Mouse (Mus musculus) heart, embryonic 14.5 days (tissue): Measurements from ENCODE around the gene Nfib. TPM values are rescaled to one million over a fixed set of nuclear protein-coding genes. Genes with fewer than 3 reads are reported as not detected.
A peak's percentile ranks its signal among the peaks of the same experiment; 100 is the strongest.

Experiments used
- ATAC-seq: fragments of 200-750 bp; cut with Nextera tagmentation; 2 replicates; pipeline ENCODE4 v1.8.0; 2017; ENCODE audit warnings: low read depth, moderate TSS enrichment; ENCODE audit not compliant: insufficient number of reproducible peaks, insufficient read depth, low FRiP score
- H3K27ac ChIP-seq, 2 experiments: fragments of 200-500 bp in 1 of 2; fragments of 300-500 bp in 1 of 2; sonication (generic) in 1 of 2; replicated peaks in 1 of 2; 2 replicates each; pipeline ENCODE4 v1.5.1; 2012 to 2014; ENCODE audit warnings: low read depth in 2 of 2, low read length in 2 of 2, control low read depth in 1 of 2, mild to moderate bottlenecking in 1 of 2, mixed read lengths in 1 of 2; ENCODE audit not compliant: control insufficient read depth in 1 of 2, insufficient read depth in 1 of 2
- H3K27me3 ChIP-seq: fragments of 300-500 bp; sonication (generic); 2 replicates; pipeline ENCODE4 v1.6.1; 2014; ENCODE audit warnings: mild to moderate bottlenecking, low read length, control low read depth; ENCODE audit not compliant: control insufficient read depth, insufficient read depth
- H3K36me3 ChIP-seq: fragments of 300-500 bp; sonication (generic); 2 replicates; pipeline ENCODE4 v1.6.1; 2014; ENCODE audit warnings: mild to moderate bottlenecking, control low read depth, low read length, mixed read lengths; ENCODE audit not compliant: control insufficient read depth, insufficient read depth
- H3K4me1 ChIP-seq, 2 experiments: fragments of 200-500 bp in 1 of 2; fragments of 300-500 bp in 1 of 2; sonication (generic) in 1 of 2; 2 replicates each; pipeline ENCODE4 v1.6.1; 2012 to 2014; ENCODE audit warnings: low read length in 2 of 2, control low read depth in 1 of 2, mixed read lengths in 1 of 2; ENCODE audit not compliant: control insufficient read depth in 2 of 2, insufficient read depth in 2 of 2
- H3K4me2 ChIP-seq: fragments of 300-500 bp; sonication (generic); 2 replicates; pipeline ENCODE4 v1.6.1; 2014; ENCODE audit warnings: mild to moderate bottlenecking, low read length
- H3K4me3 ChIP-seq, 2 experiments: fragments of 200-500 bp in 1 of 2; fragments of 300-500 bp in 1 of 2; sonication (generic) in 1 of 2; 2 replicates each; pipeline ENCODE4 v1.5.1; 2012 to 2014; ENCODE audit warnings: low read length in 2 of 2, mild to moderate bottlenecking in 2 of 2, control low read depth in 1 of 2, low read depth in 1 of 2, moderate library complexity in 1 of 2; ENCODE audit not compliant: control insufficient read depth in 1 of 2, insufficient read depth in 1 of 2
- H3K9ac ChIP-seq: fragments of 300-500 bp; sonication (generic); 2 replicates; pipeline ENCODE4 v1.6.1; 2014; ENCODE audit warnings: mild to moderate bottlenecking, low read length
- H3K9me3 ChIP-seq: fragments of 300-500 bp; sonication (generic); 2 replicates; pipeline ENCODE4 v1.6.1; 2016; ENCODE audit warnings: low read length, control low read depth; ENCODE audit not compliant: control insufficient read depth
- WGBS: fragments of 180-500 bp; shearing (Covaris S2); extraction: QIAGEN DNeasy Blood & Tissue Kit; methylation state at CpG from one replicate; pipeline ENCODE4 v1.1.7; 2014; 5-methylcytosine and 5-hydroxymethylcytosine counted together
- polyA plus RNA-seq: library from polyadenylated mRNA; unstranded; fragments of >200 nt; fragmentation: Nextera tagmentation; extraction: Ambion mirVana; gene quantifications from 2 replicates; pipeline ENCODE4 v1.2.1, GENCODE M21; 2014

The Nfib gene
- polyA plus RNA-seq, 1 experiment from 2014 or later, result 79.8 TPM

GRCm38 (mm10) chr4:82387620-82388019 is 317.9 kb downstream of the Nfib start:
- 51% methylated on average over 4 of the region's 4 CpGs for WGBS
- Histone ChIP-seq H3K27ac (peak overlapping the region; percentile 11 to 39; a peak in 2 of 4 replicates), H3K36me3 (peaks cover 8% of the 10 kb centered on the region; the same call in 1 of the 2 replicates), H3K4me1 (peaks cover 24 to 71% of the 10 kb centered on the region in 2 experiments), H3K9me3 (no peaks in the 10 kb centered on the region), H3K4me2 (no peak overlapping the region), H3K9ac (no peak overlapping the region), H3K27me3 (no peaks in the 10 kb centered on the region), H3K4me3 (no peak overlapping the region)
- no peak for ATAC-seq

- Histone ChIP-seq H3K9ac (no peak overlapping the region), H3K4me2 (no peak overlapping the region), H3K9me3 (no peaks in the 10 kb centered on the region), H3K4me3 (no peak overlapping the region), H3K27me3 (no peaks in the 10 kb centered on the region), H3K27ac (peak overlapping the region; percentile 37 to 74; a peak in 3 of 4 replicates), H3K4me1 (peaks cover 19 to 60% of the 10 kb centered on the region in 2 experiments), H3K36me3 (peaks cover 13% of the 10 kb centered on the region; the same call in 1 of the 2 replicates)
- 69% methylated on average over 4 of the region's 4 CpGs for WGBS
- ATAC-seq, result no peak
Measured at GRCm38 (mm10) chr4:82386222-82386993, 319.1 kb downstream of the Nfib start.

- Histone ChIP-seq H3K36me3 (peaks cover 18% of the 10 kb centered on the region; the same call in 1 of the 2 replicates), H3K27me3 (no peaks in the 10 kb centered on the region), H3K4me1 (peaks cover 17 to 56% of the 10 kb centered on the region in 2 experiments), H3K4me2 (peak overlapping the region; percentile 35; the same call in 1 of the 2 replicates), H3K4me3 (no peak overlapping the region), H3K27ac (peak overlapping the region; percentile 23 to 74; a peak in 3 of 4 replicates), H3K9ac (no peak overlapping the region), H3K9me3 (no peaks in the 10 kb centered on the region)
- no peak for ATAC-seq
- WGBS, result 36% methylated on average over 4 of the region's 4 CpGs
Measured at GRCm38 (mm10) chr4:82385638-82386037, 319.9 kb downstream of the Nfib start.

GRCm38 (mm10) chr4:82383991-82384731 is 321.4 kb downstream of the Nfib start:
- Histone ChIP-seq H3K9me3 (no peaks in the 10 kb centered on the region), H3K27ac (peak overlapping the region; percentile 74 to 75), H3K36me3 (peaks cover 16% of the 10 kb centered on the region; the same call in 1 of the 2 replicates), H3K27me3 (no peaks in the 10 kb centered on the region), H3K4me1 (peaks cover 17 to 58% of the 10 kb centered on the region in 2 experiments), H3K4me3 (no peak overlapping the region), H3K9ac (peak overlapping the region; percentile 36; the same call in 1 of the 2 replicates), H3K4me2 (peak overlapping the region; percentile 6; the same call in 1 of the 2 replicates)
- WGBS, result 28% methylated on average over 11 of the region's 11 CpGs
- no peak; the same call in 1 of the 2 replicates for ATAC-seq

GRCm38 (mm10) chr4:82383346-82383745 is 322.2 kb downstream of the Nfib start:
- ATAC-seq, result no peak
- no peaks in the 10 kb centered on the region for H3K9me3 ChIP-seq
- H3K4me1 ChIP-seq, result peaks cover 17 to 61% of the 10 kb centered on the region in 2 experiments
- H3K4me3 ChIP-seq, result no peak overlapping the region
- 0 out of 4 replicates have a peak overlapping the region, but pooled peaks have one; percentile 22 to 74 for H3K27ac ChIP-seq
- no peaks in the 10 kb centered on the region for H3K27me3 ChIP-seq
- peaks cover 19% of the 10 kb centered on the region; the same call in 1 of the 2 replicates for H3K36me3 ChIP-seq
- peak overlapping the region; percentile 6; the same call in 1 of the 2 replicates for H3K4me2 ChIP-seq
- 63% methylated on average over 8 of the region's 8 CpGs for WGBS
- H3K9ac ChIP-seq, result no peak overlapping the region

- no peak overlapping the region for H3K4me2 ChIP-seq
- no peaks in the 10 kb centered on the region for H3K9me3 ChIP-seq
- H3K9ac ChIP-seq, result no peak overlapping the region
- no peak overlapping the region for H3K4me3 ChIP-seq
- no peaks in the 10 kb centered on the region for H3K27me3 ChIP-seq
- H3K27ac ChIP-seq, result no peak overlapping the region
- peaks cover 14 to 61% of the 10 kb centered on the region in 2 experiments for H3K4me1 ChIP-seq
- H3K36me3 ChIP-seq, result peaks cover 19% of the 10 kb centered on the region; the same call in 1 of the 2 replicates
- 95% methylated on average over 1 of the region's 1 CpGs for WGBS
- no peak for ATAC-seq
Measured at GRCm38 (mm10) chr4:82381786-82382185, 323.8 kb downstream of the Nfib start.

- no peak overlapping the region for H3K4me2 ChIP-seq
- no peak overlapping the region for H3K27ac ChIP-seq
- H3K27me3 ChIP-seq, result no peaks in the 10 kb centered on the region
- H3K36me3 ChIP-seq, result peaks cover 19% of the 10 kb centered on the region; the same call in 1 of the 2 replicates
- H3K9ac ChIP-seq, result no peak overlapping the region
- ATAC-seq, result no peak
- H3K9me3 ChIP-seq, result no peaks in the 10 kb centered on the region
- H3K4me3 ChIP-seq, result no peak overlapping the region
- peaks cover 12 to 61% of the 10 kb centered on the region in 2 experiments for H3K4me1 ChIP-seq
Measured at GRCm38 (mm10) chr4:82380578-82380977, 325.0 kb downstream of the Nfib start.
